Mouse (Mus musculus): Measurements from ENCODE around the gene Galk2.

- no peak for TF ChIP-seq POLR2A (IDR thresholded peaks at IDR 0.05; ENCODE audit: control insufficient read depth, extremely low read depth, insufficient read depth, low read length, poor library complexity)
- TF ChIP-seq CTCF (IDR thresholded peaks at IDR 0.05; ENCODE audit: borderline replicate concordance, control insufficient read depth, extremely low read depth, insufficient read depth, low read length, poor library complexity) = no peak
Measured at GRCm38 (mm10) chr2:125929396-125929795, 70.5 kb downstream of the Galk2 start.
